Mouse (Mus musculus) lung, postnatal 0 days (tissue): ENCODE measurements at regions not wholly inside any gene's neighbourhood (a gene's known extent, or its start where the extent isn't known, plus 50 kb on each side); places are given as distances from the start of the nearest gene placed in this dataset.

ENCODE experiments used
- ATAC-seq: fragments of 200-750 bp; cut with Nextera tagmentation; 2 replicates; pipeline ENCODE4 v1.8.0; 2017; ENCODE audit warnings: moderate library complexity
- DNase-seq: peaks from one replicate; pipeline ENCODE4 v3.0.0-alpha.2; 2016; ENCODE audit warnings: low spot score
- H3K27ac ChIP-seq: fragments of 300-500 bp; sonication (generic); 2 replicates; pipeline ENCODE4 v1.5.1; 2014; ENCODE audit warnings: antibody characterized with exemption, mild to moderate bottlenecking, low read length, mixed read lengths
- H3K27me3 ChIP-seq: fragments of 300-500 bp; sonication (generic); replicated peaks from 2 replicates; pipeline ENCODE4 v1.6.1; 2014; ENCODE audit warnings: low read length, mixed read lengths; ENCODE audit not compliant: insufficient read depth
- H3K36me3 ChIP-seq: fragments of 300-500 bp; sonication (generic); 2 replicates; pipeline ENCODE4 v1.6.1; 2014; ENCODE audit warnings: low read length, mixed read lengths; ENCODE audit not compliant: insufficient read depth
- H3K4me1 ChIP-seq: fragments of 300-500 bp; sonication (generic); 2 replicates; pipeline ENCODE4 v1.6.1; 2014; ENCODE audit warnings: antibody characterized with exemption, low read depth, low read length, mixed read lengths; ENCODE audit not compliant: insufficient read depth
- H3K4me2 ChIP-seq: fragments of 300-500 bp; sonication (generic); replicated peaks from 2 replicates; pipeline ENCODE4 v1.6.1; 2014; ENCODE audit warnings: low read depth, mild to moderate bottlenecking, low read length, moderate library complexity, mixed read lengths
- H3K4me3 ChIP-seq: fragments of 300-500 bp; sonication (generic); 2 replicates; pipeline ENCODE4 v1.5.1; 2014; ENCODE audit warnings: low read depth, low read length
- H3K9ac ChIP-seq: fragments of 300-500 bp; sonication (generic); replicated peaks from 2 replicates; pipeline ENCODE4 v1.6.1; 2014; ENCODE audit warnings: low read depth, mild to moderate bottlenecking
- H3K9me3 ChIP-seq: fragments of 300-500 bp; sonication (generic); 2 replicates; pipeline ENCODE4 v1.6.1; 2016; ENCODE audit warnings: low read length, mixed read lengths
- CTCF ChIP-seq: IDR thresholded peaks from 2 replicates; pipeline ENCODE4 v1.5.1; 2016; ENCODE audit warnings: antibody characterized with exemption, mild to moderate bottlenecking
- EP300 ChIP-seq: IDR thresholded peaks from 2 replicates; pipeline ENCODE4 v1.6.1; 2016; ENCODE audit warnings: antibody characterized with exemption, mild to moderate bottlenecking, control low read depth
- WGBS: fragments of 180-500 bp; shearing (Covaris S2); extraction: QIAGEN DNeasy Blood & Tissue Kit; methylation state at CpG from one replicate; pipeline ENCODE4 v1.1.7; 2014; 5-methylcytosine and 5-hydroxymethylcytosine counted together

GRCm38 (mm10) chr3:54598296-54598695 lies 94.3 kb upstream of the Supt20 start:
- Histone ChIP-seq H3K27me3 (no peaks in the 10 kb centered on the region), H3K36me3 (no peaks in the 10 kb centered on the region), H3K9me3 (no peaks in the 10 kb centered on the region), H3K27ac (no peak overlapping the region), H3K4me3 (no peak overlapping the region), H3K9ac (no peak overlapping the region), H3K4me1 (no peaks in the 10 kb centered on the region), H3K4me2 (no peak overlapping the region)
- ATAC-seq (no peak), DNase-seq (no peak)
- TF ChIP-seq EP300 = no peak
- no peak for TF ChIP-seq CTCF
- WGBS = 79% methylated on average over 5 of the region's 5 CpGs

DNA sequence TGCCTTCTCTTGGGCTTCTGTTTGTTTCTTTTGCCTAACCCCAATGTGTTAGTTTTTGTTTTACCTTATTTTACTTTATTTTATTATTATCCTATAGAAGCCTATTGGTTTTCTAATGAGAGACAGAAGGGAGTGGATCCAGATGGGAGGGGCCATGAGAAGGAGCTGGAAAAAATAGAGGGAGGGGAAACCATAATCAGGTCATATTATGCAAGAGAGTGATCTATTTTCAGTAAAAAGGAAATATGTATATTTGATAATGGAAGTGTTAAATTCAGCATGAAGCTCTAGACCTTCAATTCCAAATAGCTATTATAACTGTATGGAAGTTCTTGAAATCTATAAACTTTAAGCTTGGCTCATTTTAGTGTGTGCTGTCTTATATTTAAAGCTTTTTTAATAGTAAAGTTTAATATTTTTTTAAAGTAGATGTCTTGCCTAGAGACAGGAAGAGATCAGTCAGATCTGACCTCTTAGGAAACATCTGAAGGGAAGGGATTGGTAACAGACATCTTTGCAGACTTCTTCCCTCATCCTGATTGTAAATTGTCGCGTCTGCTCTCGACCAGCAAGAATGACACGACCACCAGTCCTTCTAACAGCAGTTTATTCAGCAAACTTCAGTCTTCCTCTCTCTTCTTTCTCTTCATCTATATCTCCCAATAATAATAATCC lies 87.8 kb upstream of the Supt20 start:
- Histone ChIP-seq H3K4me3 (no peak overlapping the region), H3K4me1 (no peaks in the 10 kb centered on the region), H3K4me2 (no peak overlapping the region), H3K27me3 (no peaks in the 10 kb centered on the region), H3K27ac (no peak overlapping the region), H3K36me3 (no peaks in the 10 kb centered on the region), H3K9me3 (no peaks in the 10 kb centered on the region), H3K9ac (no peak overlapping the region)
- ATAC-seq = no peak
- no peak for DNase-seq
- TF ChIP-seq EP300 = no peak
- TF ChIP-seq CTCF = no peak
- WGBS = 58% methylated on average over 4 of the region's 4 CpGs

DNA sequence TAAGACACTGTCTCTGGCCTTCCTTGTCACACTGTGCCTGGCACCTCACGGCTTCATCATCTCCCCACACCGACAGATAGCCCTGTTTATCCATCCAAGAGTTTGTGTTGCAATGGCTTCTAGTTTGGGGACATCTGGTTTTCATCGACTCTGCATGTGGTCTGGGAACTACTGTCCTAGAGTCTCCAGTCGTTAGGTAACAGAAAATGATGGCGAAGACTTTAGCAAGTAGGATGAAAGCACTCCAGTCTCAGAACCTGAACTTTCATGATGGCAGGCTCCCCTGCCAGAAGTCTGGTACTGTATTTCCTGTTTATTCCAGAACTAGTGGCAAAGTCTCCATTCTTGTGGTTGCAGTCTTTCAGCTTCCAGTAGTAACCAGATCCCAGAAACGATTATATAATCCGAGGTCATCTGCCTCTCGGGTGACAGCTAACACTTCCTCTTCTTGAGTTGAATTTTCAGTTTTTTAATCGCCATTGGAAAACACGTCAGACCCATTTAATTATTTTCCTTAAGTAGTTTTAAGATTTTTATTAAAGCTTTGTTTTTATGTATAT lies 81.1 kb upstream of the Supt20 start:
- Histone ChIP-seq H3K9me3 (no peaks in the 10 kb centered on the region), H3K4me3 (no peak overlapping the region), H3K36me3 (no peaks in the 10 kb centered on the region), H3K9ac (no peak overlapping the region), H3K4me1 (no peaks in the 10 kb centered on the region), H3K27me3 (no peaks in the 10 kb centered on the region), H3K4me2 (no peak overlapping the region), H3K27ac (no peak overlapping the region)
- DNase-seq (no peak), ATAC-seq (no peak)
- TF ChIP-seq EP300 (no peak), CTCF (no peak)
- 50% methylated on average over 10 of the region's 10 CpGs for WGBS

- DNase-seq (no peak), ATAC-seq (no peak)
- TF ChIP-seq EP300 = no peak
- TF ChIP-seq CTCF = no peak
- Histone ChIP-seq H3K4me3 (no peak overlapping the region), H3K4me1 (no peaks in the 10 kb centered on the region), H3K4me2 (no peak overlapping the region), H3K36me3 (no peaks in the 10 kb centered on the region), H3K9me3 (no peaks in the 10 kb centered on the region), H3K27ac (no peak overlapping the region), H3K27me3 (no peaks in the 10 kb centered on the region), H3K9ac (no peak overlapping the region)
- 71% methylated on average over 2 of the region's 2 CpGs for WGBS
Measured at GRCm38 (mm10) chr3:54613845-54614244, 78.8 kb upstream of the Supt20 start.

- Histone ChIP-seq H3K4me1 (no peaks in the 10 kb centered on the region), H3K9ac (no peak overlapping the region), H3K9me3 (no peaks in the 10 kb centered on the region), H3K27me3 (no peaks in the 10 kb centered on the region), H3K36me3 (no peaks in the 10 kb centered on the region), H3K4me3 (no peak overlapping the region), H3K4me2 (no peak overlapping the region), H3K27ac (no peak overlapping the region)
- ATAC-seq = no peak
- TF ChIP-seq EP300 = no peak
- no peak for TF ChIP-seq CTCF
- 89% methylated on average over 4 of the region's 4 CpGs for WGBS
- DNase-seq = no peak
Measured at GRCm38 (mm10) chr3:54617298-54617697, 75.3 kb upstream of the Supt20 start.

GRCm38 (mm10) chr3:54618286-54618685 lies 74.3 kb upstream of the Supt20 start:
- Histone ChIP-seq H3K4me3 (no peak overlapping the region), H3K4me1 (no peaks in the 10 kb centered on the region), H3K36me3 (no peaks in the 10 kb centered on the region), H3K9me3 (no peaks in the 10 kb centered on the region), H3K27me3 (no peaks in the 10 kb centered on the region), H3K27ac (no peak overlapping the region), H3K9ac (no peak overlapping the region), H3K4me2 (no peak overlapping the region)
- no peak for DNase-seq
- TF ChIP-seq CTCF = no peak
- TF ChIP-seq EP300 = no peak
- 90% methylated on average over 4 of the region's 4 CpGs for WGBS
- no peak for ATAC-seq
